Mouse (Mus musculus) stomach, postnatal 0 days (tissue): Measurements from ENCODE around the gene Slc37a4.

Experiments
- CTCF ChIP-seq: IDR thresholded peaks from 2 replicates; pipeline ENCODE4 v1.5.1; 2016; ENCODE audit warnings: antibody characterized with exemption, low read depth, mild to moderate bottlenecking, moderate library complexity
- EP300 ChIP-seq: optimal IDR thresholded peaks from 2 replicates; pipeline ENCODE3; 2016; ENCODE audit warnings: antibody characterized with exemption

GRCm38 (mm10) chr9:44364480-44364879 is 32.2 kb upstream of the Slc37a4 start:
- no peak for TF ChIP-seq EP300
- peak; percentile 57 for TF ChIP-seq CTCF
